Mouse (Mus musculus) C2C12 (cell line): ENCODE results near the gene Vps35l. TPM values are rescaled to one million over a fixed set of nuclear protein-coding genes. Genes with fewer than 3 reads are reported as not detected.

Experiments used
- H3K27me3 ChIP-seq: one replicate; pipeline ENCODE4 v1.6.1; 2011; ENCODE audit not compliant: control insufficient read depth, insufficient read depth, insufficient read length
- H3K36me3 ChIP-seq: one replicate; pipeline ENCODE4 v1.6.1; 2011; ENCODE audit not compliant: control insufficient read depth, insufficient read depth
- H3K4me3 ChIP-seq: one replicate; pipeline ENCODE4 v1.5.1; 2011; ENCODE audit warnings: mild to moderate bottlenecking, control low read depth; ENCODE audit not compliant: poor library complexity, insufficient read depth, severe bottlenecking
- H3K79me2 ChIP-seq: one replicate; pipeline ENCODE4 v1.6.1; 2011; ENCODE audit not compliant: control insufficient read depth, insufficient read depth
- H3K79me3 ChIP-seq: one replicate; pipeline ENCODE4 v1.6.1; 2011; ENCODE audit warnings: low read depth, control low read depth
- H3ac ChIP-seq: one replicate; pipeline ENCODE3; 2011; ENCODE audit warnings: low read depth; ENCODE audit not compliant: control insufficient read depth, insufficient read length
- CEBPB ChIP-seq: IDR thresholded peaks from one replicate; pipeline ENCODE4 v1.6.1; 2011; ENCODE audit warnings: low read depth, mild to moderate bottlenecking, control low read depth, moderate library complexity
- CTCF ChIP-seq: IDR thresholded peaks from one replicate; pipeline ENCODE4 v1.5.1; 2011; ENCODE audit not compliant: control insufficient read depth, insufficient read depth, insufficient read length
- FOSL1 ChIP-seq: IDR thresholded peaks from one replicate; pipeline ENCODE4 v1.8.0; 2011; ENCODE audit warnings: mild to moderate bottlenecking, low read length; ENCODE audit not compliant: poor library complexity, insufficient read depth, severe bottlenecking
- MAX ChIP-seq: IDR thresholded peaks from one replicate; pipeline ENCODE4 v1.6.1; 2011; ENCODE audit warnings: mild to moderate bottlenecking, control low read depth
- MYOD1 ChIP-seq: IDR thresholded peaks from one replicate; pipeline ENCODE4 v1.6.1; 2011; ENCODE audit warnings: low read depth; ENCODE audit not compliant: control insufficient read depth, insufficient read length
- MYOG ChIP-seq: IDR thresholded peaks from one replicate; pipeline ENCODE4 v1.6.1; 2011; ENCODE audit not compliant: control insufficient read depth, insufficient read length; ENCODE audit errors: extremely low read depth
- USF1 ChIP-seq: IDR thresholded peaks from one replicate; pipeline ENCODE4 v1.6.1; 2011; ENCODE audit warnings: low read depth, mild to moderate bottlenecking, control low read depth, moderate library complexity
- polyA plus RNA-seq: library from polyadenylated mRNA; unstranded; fragments of >200 nt; fragmentation: generic; extraction: Trizol; gene quantifications from one replicate; pipeline ENCODE4 v1.2.1, GENCODE M21; 2012; ENCODE audit warnings: missing spikeins

Gene Vps35l
- polyA plus RNA-seq, 1 experiment: 39.6 TPM

DNA sequence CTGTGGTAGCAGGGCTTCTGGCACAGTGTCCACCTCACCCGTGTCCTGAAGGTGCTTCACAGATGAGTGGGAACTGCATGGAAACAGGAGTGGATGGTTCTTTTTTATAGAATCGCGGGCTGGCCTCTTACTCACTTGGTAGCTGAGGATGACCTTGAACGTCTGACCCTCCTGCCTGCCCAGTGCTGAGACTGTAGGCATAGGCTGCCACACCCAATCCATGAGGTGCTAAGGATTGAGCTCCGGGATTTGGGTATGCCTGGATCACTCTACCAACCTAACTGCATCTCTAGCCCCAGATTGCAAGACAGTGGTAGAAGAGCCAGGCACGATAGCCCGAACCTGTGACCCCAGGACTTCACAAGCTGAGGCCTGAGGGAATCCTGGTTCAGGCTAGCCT lies 77.7 kb downstream of the Vps35l start:
- Histone ChIP-seq H3K79me2 (no peaks in the 10 kb centered on the region), H3K79me3 (no peaks in the 10 kb centered on the region), H3K4me3 (no peak overlapping the region), H3ac (no peak overlapping the region), H3K36me3 (no peaks in the 10 kb centered on the region), H3K27me3 (no peaks in the 10 kb centered on the region)
- no peak for TF ChIP-seq MYOD1
- no peak for TF ChIP-seq CEBPB

DNA sequence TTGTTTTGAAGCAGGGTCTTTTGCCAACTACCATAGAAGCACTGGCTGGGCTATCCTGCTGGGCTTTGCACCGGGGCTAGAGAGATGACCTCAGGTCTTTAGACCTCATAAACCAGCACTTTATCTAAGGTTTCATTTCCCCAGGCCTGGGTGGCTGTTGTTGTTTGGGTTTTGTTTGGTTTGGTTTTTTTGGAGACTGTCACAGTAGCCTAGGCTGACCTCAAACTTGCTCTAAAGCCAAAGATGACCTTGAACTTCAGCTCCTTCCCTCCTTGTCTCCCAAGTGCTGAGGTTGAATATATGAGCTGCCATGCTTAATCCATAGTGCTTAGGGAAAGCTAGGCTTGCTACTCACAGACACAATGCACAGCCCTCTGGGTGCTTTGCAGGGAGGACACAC lies 79.6 kb downstream of the Vps35l start:
- TF ChIP-seq CTCF: no peak
- TF ChIP-seq MYOD1: no peak
- TF ChIP-seq FOSL1: no peak
- no peak for TF ChIP-seq MAX
- TF ChIP-seq CEBPB: no peak
- no peak for TF ChIP-seq MYOG
- no peak for TF ChIP-seq USF1
- Histone ChIP-seq H3ac (no peak overlapping the region), H3K27me3 (no peaks in the 10 kb centered on the region), H3K79me2 (no peaks in the 10 kb centered on the region), H3K4me3 (no peak overlapping the region), H3K79me3 (no peaks in the 10 kb centered on the region), H3K36me3 (no peaks in the 10 kb centered on the region)

DNA sequence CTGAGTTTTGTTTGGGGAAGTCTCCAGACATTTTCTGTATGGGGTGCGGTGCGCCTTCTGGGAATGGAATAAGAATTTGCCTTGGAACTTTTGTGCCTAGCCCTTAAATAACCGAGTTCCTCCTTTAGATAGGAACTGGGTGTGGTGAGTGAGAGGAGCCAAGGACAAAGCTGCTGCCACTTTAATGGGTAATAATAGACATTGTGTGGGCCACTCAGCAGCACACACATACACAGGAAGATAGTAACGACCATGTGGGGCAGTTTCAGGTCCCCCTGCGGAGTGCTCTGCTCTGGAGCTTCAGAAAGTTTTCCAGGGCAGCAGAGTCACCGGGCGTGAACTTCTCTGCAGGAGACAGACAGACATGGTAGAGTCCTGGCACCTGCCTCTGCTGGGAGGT lies 81.3 kb downstream of the Vps35l start:
- H3K36me3 ChIP-seq: no peaks in the 10 kb centered on the region
- TF ChIP-seq FOSL1: no peak
- TF ChIP-seq MYOD1: no peak
- TF ChIP-seq MYOG: no peak
- no peak for TF ChIP-seq CEBPB
- no peak for TF ChIP-seq MAX
- TF ChIP-seq CTCF: no peak
- no peak for TF ChIP-seq USF1
- no peak overlapping the region for H3ac ChIP-seq
- no peaks in the 10 kb centered on the region for H3K79me2 ChIP-seq
- H3K79me3 ChIP-seq: no peaks in the 10 kb centered on the region
- H3K4me3 ChIP-seq: no peak overlapping the region
- H3K27me3 ChIP-seq: no peaks in the 10 kb centered on the region

DNA sequence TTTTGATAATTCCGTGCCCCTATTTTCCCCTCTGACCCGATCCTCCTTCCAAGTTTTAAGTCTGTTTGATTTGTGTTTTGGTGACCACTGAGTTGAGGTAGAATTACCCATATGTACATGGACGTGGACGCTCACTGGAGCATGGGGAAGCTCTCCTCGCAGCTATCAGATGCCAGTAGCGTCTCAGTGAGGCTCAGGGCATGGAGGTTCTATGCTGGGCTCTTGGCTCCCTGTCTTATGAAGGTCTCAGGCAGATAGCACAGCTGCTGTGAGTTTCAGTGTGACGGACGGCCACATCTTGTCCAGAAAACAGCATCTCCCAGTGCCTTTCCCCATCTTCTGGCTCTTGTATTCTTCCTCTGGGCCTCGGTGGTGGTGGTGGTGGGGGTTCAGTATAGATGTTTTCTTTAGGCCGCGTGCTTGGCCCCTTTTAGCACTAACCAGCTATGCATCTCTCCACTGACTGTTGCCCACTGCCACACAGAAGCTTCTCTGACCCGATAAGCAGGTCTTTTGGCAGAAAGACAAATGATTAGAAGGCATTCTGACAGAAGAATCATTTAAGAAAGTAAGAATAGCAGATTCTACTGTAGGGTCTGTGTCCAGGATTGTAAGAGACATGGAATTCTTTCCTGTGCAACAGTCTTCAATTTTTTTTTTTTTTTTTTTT lies 82.0 kb downstream of the Vps35l start:
- TF ChIP-seq CTCF: no peak
- no peak for TF ChIP-seq MYOD1
- no peak for TF ChIP-seq MYOG
- no peak for TF ChIP-seq CEBPB
- TF ChIP-seq MAX: no peak
- TF ChIP-seq USF1: no peak
- no peak for TF ChIP-seq FOSL1
- Histone ChIP-seq H3K27me3 (no peaks in the 10 kb centered on the region), H3K79me3 (no peaks in the 10 kb centered on the region), H3K36me3 (no peaks in the 10 kb centered on the region), H3K4me3 (no peak overlapping the region), H3K79me2 (no peaks in the 10 kb centered on the region), H3ac (no peak overlapping the region)

DNA sequence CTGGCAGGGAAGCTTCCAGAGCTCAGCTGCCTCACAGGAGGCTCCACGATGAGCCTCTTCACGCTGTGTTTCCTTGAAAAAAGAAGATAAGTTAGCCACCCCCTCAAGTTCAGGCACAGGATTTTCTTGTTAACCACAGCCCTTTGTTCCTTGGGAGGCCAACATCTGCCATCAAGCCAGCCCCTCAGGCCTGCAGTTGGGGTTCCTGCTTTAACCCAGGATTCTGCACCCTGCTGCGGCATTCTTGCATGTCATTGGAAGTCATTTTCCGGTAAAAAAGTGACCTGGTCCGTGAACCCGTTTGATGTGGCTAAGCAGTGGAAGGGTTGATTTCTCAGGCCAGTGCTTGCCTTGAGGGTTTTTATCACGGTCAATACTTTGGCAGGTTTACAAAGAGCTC lies 84.4 kb downstream of the Vps35l start:
- H3K79me3 ChIP-seq: no peaks in the 10 kb centered on the region
- H3K27me3 ChIP-seq: no peaks in the 10 kb centered on the region
- TF ChIP-seq USF1 (no peak), CTCF (no peak), MYOG (no peak), CEBPB (no peak), MYOD1 (no peak), MAX (no peak), FOSL1 (no peak)
- no peak overlapping the region for H3K4me3 ChIP-seq
- H3ac ChIP-seq: no peak overlapping the region
- no peaks in the 10 kb centered on the region for H3K79me2 ChIP-seq
- H3K36me3 ChIP-seq: no peaks in the 10 kb centered on the region

DNA sequence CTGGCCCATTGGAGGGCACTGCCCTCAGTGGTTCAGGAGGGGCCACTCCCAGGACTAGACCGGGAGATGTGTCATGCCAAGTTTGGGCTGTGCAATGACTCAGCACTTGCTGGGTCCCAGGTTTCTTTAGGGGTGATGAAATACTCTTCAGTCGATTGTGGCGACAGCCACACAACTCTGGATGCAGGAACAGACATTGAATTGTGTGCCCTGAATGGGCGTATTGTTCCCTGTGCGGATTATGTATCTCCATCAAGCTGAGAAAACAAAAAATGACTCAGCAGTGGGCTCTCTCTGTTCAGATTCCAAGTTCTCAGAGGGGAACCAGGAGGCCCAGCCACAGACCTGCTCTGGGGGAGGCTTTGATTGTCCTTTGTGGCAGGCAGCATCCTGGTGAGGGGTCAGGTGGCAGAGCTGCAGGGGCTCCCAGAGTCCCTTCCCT lies 88.0 kb downstream of the Vps35l start:
- H3K4me3 ChIP-seq: no peak overlapping the region
- H3K79me3 ChIP-seq: no peaks in the 10 kb centered on the region
- no peaks in the 10 kb centered on the region for H3K27me3 ChIP-seq
- peak; percentile 13 for TF ChIP-seq MYOD1
- no peak for TF ChIP-seq MAX
- peak; percentile 82 for TF ChIP-seq CEBPB
- no peaks in the 10 kb centered on the region for H3K36me3 ChIP-seq
- no peak overlapping the region for H3ac ChIP-seq
- H3K79me2 ChIP-seq: no peaks in the 10 kb centered on the region
